Mouse (Mus musculus): ENCODE measurements around the gene Fstl1.

GRCm38 (mm10) chr16:37803387-37803950, 26.8 kb downstream of the Fstl1 start:
- TF ChIP-seq POLR2A (IDR thresholded peaks at IDR 0.05; ENCODE audit: low read depth, low read length) (no peak), CTCF (conservative IDR thresholded peaks at IDR 0.05; ENCODE audit: insufficient read depth, insufficient read length, low read depth, low read length) (no peak)
